Mouse (Mus musculus): ENCODE results near the gene Zfp296. TPM values are rescaled to one million over a fixed set of nuclear protein-coding genes. Genes with fewer than 3 reads are reported as not detected.

Zfp296 gene
- polyA plus RNA-seq, 1 experiment from 2014 or later: 0.32 TPM

- no peak overlapping the region for H3K9ac ChIP-seq
- no peaks in the 10 kb centered on the region for H3K27me3 ChIP-seq (replicated peaks)
- H3K4me1 ChIP-seq (replicated peaks): peaks cover 32% of the 10 kb centered on the region
- peaks cover 42% of the 10 kb centered on the region for H3K36me3 ChIP-seq
- ATAC-seq (ENCODE audit: insufficient number of reproducible peaks, low FRiP score): no peak
- peaks cover 6% of the 10 kb centered on the region; the same call in 1 of the 2 replicates for H3K9me3 ChIP-seq (replicated peaks)
- H3K4me2 ChIP-seq: 0 out of 2 replicates have a peak overlapping the region, but pooled peaks have one; percentile 94
- H3K4me3 ChIP-seq: no peak overlapping the region
- 65% methylated on average over 3 of the region's 3 CpGs for WGBS
- 0 out of 2 replicates have a peak overlapping the region, but pooled peaks have one; percentile 10 for H3K27ac ChIP-seq (ENCODE audit: poor library complexity, severe bottlenecking)
These were observed 13.2 kb upstream of the Zfp296 start for GRCm38 (mm10) chr7:19563884-19564283.

DNA sequence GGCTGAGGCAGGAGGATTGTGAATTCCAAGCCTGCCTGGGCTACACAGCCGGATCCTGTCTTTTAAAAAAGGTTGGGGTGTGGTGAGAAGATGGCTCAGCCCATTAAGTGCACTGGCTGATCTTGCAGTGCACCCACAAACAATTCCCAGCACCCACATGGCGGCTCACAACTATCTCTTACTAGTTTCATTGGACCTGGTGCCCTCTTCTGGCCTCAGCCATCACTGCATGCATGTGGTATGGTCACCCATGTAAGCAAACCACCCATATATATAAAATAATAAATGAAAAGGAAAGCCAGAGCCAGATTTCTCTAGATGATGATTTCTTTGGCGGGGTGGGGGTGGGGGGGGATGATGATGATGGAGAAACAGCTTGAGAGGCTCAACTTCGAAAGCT is 12.6 kb upstream of the Zfp296 start:
- WGBS: 89% methylated on average over 4 of the region's 4 CpGs
- Histone ChIP-seq H3K27me3 (replicated peaks) (no peaks in the 10 kb centered on the region), H3K4me1 (replicated peaks) (peaks cover 26% of the 10 kb centered on the region), H3K9ac (no peak overlapping the region), H3K36me3 (peaks cover 48% of the 10 kb centered on the region), H3K27ac (ENCODE audit: poor library complexity, severe bottlenecking) (no peak overlapping the region), H3K4me2 (no peak overlapping the region), H3K9me3 (replicated peaks) (peaks cover 6% of the 10 kb centered on the region; the same call in 1 of the 2 replicates), H3K4me3 (no peak overlapping the region)
- no peak for ATAC-seq (ENCODE audit: insufficient number of reproducible peaks, low FRiP score)

GRCm38 (mm10) chr7:19565803-19566202 is 11.3 kb upstream of the Zfp296 start:
- no peak for ATAC-seq (ENCODE audit: insufficient number of reproducible peaks, low FRiP score)
- Histone ChIP-seq H3K27ac (ENCODE audit: poor library complexity, severe bottlenecking) (no peak overlapping the region), H3K36me3 (peaks cover 61% of the 10 kb centered on the region), H3K4me2 (no peak overlapping the region), H3K9ac (no peak overlapping the region), H3K27me3 (replicated peaks) (no peaks in the 10 kb centered on the region), H3K4me3 (no peak overlapping the region), H3K9me3 (replicated peaks) (peaks cover 6% of the 10 kb centered on the region; the same call in 1 of the 2 replicates), H3K4me1 (replicated peaks) (peaks cover 14% of the 10 kb centered on the region)
- WGBS: 91% methylated on average over 2 of the region's 2 CpGs

DNA sequence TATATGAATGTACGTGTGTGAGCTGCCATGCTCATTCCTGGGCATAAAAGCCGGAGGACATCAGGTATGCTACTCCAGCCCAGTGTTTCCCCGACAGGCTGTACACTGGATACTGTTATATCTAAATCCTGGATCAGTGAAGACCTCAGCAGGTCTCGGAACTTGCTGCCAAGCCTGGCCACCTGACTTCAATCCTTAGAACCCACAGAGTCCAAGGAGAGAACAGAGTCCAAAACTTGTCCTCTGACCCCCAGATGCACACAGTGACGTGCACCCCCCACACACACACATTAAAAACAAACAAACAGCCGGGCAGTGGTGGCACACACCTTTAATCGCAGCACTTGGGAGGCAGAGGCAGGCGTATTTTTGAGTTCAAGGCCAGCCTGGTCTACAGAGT is 9.7 kb upstream of the Zfp296 start:
- Histone ChIP-seq H3K27me3 (replicated peaks) (no peaks in the 10 kb centered on the region), H3K4me1 (replicated peaks) (peaks cover 22% of the 10 kb centered on the region), H3K4me2 (no peak overlapping the region), H3K9me3 (replicated peaks) (peaks cover 6% of the 10 kb centered on the region; the same call in 1 of the 2 replicates), H3K36me3 (peaks cover 67% of the 10 kb centered on the region), H3K27ac (ENCODE audit: poor library complexity, severe bottlenecking) (no peak overlapping the region), H3K9ac (no peak overlapping the region), H3K4me3 (no peak overlapping the region)
- 89% methylated on average over 8 of the region's 8 CpGs for WGBS
- no peak for ATAC-seq (ENCODE audit: insufficient number of reproducible peaks, low FRiP score)

- peaks cover 58% of the 10 kb centered on the region for H3K36me3 ChIP-seq
- ATAC-seq (ENCODE audit: insufficient number of reproducible peaks, low FRiP score): no peak
- no peak overlapping the region for H3K9ac ChIP-seq
- WGBS: 84% methylated on average over 3 of the region's 3 CpGs
- H3K4me2 ChIP-seq: no peak overlapping the region
- 0 out of 2 replicates have a peak, but pooled peaks cover 2% of the 10 kb centered on the region for H3K9me3 ChIP-seq (replicated peaks)
- H3K4me1 ChIP-seq (replicated peaks): peaks cover 19% of the 10 kb centered on the region
- no peak overlapping the region for H3K27ac ChIP-seq (ENCODE audit: poor library complexity, severe bottlenecking)
- no peak overlapping the region for H3K4me3 ChIP-seq
- 0 out of 2 replicates have a peak, but pooled peaks cover under 1% of the 10 kb centered on the region for H3K27me3 ChIP-seq (replicated peaks)
These were observed 7.4 kb upstream of the Zfp296 start for GRCm38 (mm10) chr7:19569647-19570046.

DNA sequence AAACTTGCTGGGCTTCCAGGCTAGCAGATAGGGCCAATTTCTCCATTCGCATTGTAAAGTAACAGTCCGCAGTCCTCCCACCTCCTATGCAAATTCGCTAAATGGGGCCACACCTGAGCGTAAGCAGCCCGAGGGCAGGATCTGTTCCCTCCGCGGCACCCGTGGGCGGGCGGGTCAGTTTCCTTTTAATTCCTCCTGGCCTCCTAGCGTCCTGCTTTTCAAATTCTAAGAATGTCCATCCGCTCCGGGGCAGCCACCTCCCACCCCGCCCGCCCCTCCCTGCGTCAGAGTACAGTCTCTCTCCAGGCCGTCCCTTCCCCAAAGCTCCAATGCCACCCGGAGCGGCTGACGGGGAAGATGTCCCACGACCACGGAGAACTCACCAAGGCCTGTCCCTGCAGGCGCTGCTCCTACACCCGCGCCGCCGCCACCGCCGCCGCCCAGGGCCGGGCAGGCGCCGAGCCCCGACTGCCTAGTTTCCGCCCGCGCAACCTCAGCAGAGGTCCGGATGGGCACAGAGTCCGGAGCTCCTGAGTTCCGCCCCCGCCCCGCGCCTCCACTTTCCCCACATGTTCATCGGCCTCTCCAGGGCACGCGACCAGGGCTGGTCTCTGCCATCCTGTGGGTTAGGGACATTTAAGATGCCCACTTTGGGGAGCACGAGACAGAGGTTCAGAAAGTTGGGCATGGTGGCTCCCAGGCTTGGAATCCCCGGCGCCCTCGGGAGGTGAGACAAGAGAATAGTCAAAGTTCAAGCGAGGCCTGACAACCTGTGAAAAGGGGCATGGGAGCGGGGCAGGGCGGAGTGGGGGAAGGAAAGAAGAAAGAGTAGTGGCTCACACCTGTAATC is 3.9 kb upstream of the Zfp296 start:
- Histone ChIP-seq H3K36me3 (peaks cover 31% of the 10 kb centered on the region), H3K4me3 (peak overlapping the region; percentile 75), H3K9me3 (replicated peaks) (no peaks in the 10 kb centered on the region), H3K4me1 (replicated peaks) (peaks cover 32% of the 10 kb centered on the region), H3K4me2 (peak overlapping the region; percentile 76), H3K27me3 (replicated peaks) (peaks cover 32% of the 10 kb centered on the region), H3K9ac (peak overlapping the region; percentile 84), H3K27ac (ENCODE audit: poor library complexity, severe bottlenecking) (peak overlapping the region; percentile 89)
- WGBS: under 1% methylated on average over 53 of the region's 53 CpGs
- peak; percentile 82 for ATAC-seq (ENCODE audit: insufficient number of reproducible peaks, low FRiP score)

DNA sequence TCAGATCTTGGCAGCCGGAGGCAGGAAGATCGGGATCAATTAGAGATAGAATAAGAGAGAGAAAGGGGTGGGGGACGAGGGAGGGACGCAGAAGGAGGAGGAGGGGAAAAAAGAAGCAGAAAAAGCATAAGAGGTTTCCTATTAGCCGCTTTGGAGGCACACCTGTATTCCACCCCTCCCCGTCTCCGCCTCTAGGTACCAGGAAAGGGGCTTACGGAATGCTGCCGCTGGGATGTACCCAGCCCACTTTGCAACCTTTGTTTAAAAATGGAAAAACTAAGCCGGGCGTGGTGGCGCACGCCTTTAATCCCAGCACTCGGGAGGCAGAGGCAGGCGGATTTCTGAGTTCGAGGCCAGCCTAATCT is 3.3 kb upstream of the Zfp296 start:
- Histone ChIP-seq H3K4me3 (peak overlapping the region; percentile 75), H3K4me1 (replicated peaks) (peaks cover 32% of the 10 kb centered on the region), H3K27me3 (replicated peaks) (peaks cover 38% of the 10 kb centered on the region), H3K27ac (ENCODE audit: poor library complexity, severe bottlenecking) (peak overlapping the region; percentile 89), H3K9ac (peak overlapping the region; percentile 84), H3K4me2 (peak overlapping the region; percentile 76), H3K9me3 (replicated peaks) (no peaks in the 10 kb centered on the region), H3K36me3 (peaks cover 26% of the 10 kb centered on the region)
- ATAC-seq (ENCODE audit: insufficient number of reproducible peaks, low FRiP score): no peak
- 24% methylated on average over 16 of the region's 16 CpGs for whole genome bisulfite sequencing

DNA sequence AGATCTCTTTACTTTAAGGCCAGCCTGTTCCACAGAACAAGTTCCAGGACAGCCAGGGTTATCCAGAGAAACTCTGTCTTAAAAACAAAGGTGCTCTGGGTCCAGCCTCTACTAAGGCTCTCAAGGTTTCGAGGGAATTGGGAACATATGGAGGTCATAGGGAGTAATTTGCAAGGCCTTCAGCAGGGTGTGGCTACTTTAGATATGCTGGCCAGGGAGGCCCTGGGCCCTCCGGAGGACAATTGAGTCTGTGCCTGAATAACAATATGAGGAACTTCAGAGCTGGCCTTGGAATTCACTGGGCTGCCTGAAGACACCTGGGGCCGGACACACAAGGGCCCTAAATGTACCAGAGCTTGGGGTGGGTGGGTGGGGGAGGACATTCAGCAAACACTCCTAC is 1.5 kb upstream of the Zfp296 start:
- Histone ChIP-seq H3K4me3 (no peak overlapping the region), H3K9me3 (replicated peaks) (no peaks in the 10 kb centered on the region), H3K36me3 (peaks cover 20% of the 10 kb centered on the region), H3K27ac (ENCODE audit: poor library complexity, severe bottlenecking) (no peak overlapping the region), H3K4me2 (no peak overlapping the region), H3K4me1 (replicated peaks) (peaks cover 32% of the 10 kb centered on the region), H3K9ac (no peak overlapping the region), H3K27me3 (replicated peaks) (peaks cover 50% of the 10 kb centered on the region)
- 58% methylated on average over 3 of the region's 3 CpGs for WGBS
- ATAC-seq (ENCODE audit: insufficient number of reproducible peaks, low FRiP score): no peak

DNA sequence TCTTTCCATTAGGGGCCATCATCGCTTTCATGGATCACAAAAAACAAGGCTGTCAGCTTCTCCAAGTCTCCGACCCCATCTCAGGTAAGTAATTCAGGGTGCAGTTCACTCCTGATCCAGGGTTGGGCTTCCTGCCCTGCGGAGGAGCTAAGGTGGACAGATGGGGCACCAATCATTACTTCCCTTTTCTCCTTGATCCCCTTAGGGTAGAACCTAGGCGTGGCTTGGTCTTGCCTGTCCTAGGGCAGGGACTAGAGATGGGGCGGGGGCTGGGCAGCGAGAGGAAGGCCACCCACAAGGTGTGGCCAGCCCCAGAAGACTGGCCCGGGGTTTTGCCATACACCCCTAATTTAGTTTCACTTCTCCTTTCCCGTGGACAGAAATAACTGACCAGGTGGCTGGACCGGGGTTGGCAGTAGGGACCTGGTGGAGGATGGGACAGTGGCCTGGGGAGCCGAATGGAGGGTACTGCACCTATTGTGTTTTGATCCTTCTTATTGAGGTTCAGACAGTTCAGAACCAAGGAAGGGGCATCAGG is 859 bp downstream of the Zfp296 start:
- peak overlapping the region; percentile 64; the same call in 1 of the 2 replicates for H3K9ac ChIP-seq
- peaks cover 50% of the 10 kb centered on the region for H3K27me3 ChIP-seq (replicated peaks)
- H3K27ac ChIP-seq (ENCODE audit: poor library complexity, severe bottlenecking): no peak overlapping the region
- peak overlapping the region; percentile 43 for H3K4me3 ChIP-seq
- H3K4me2 ChIP-seq: peak overlapping the region; percentile 76
- H3K4me1 ChIP-seq (replicated peaks): peaks cover 17% of the 10 kb centered on the region
- WGBS: 13% methylated on average over 10 of the region's 10 CpGs
- H3K36me3 ChIP-seq: peaks cover 35% of the 10 kb centered on the region
- no peaks in the 10 kb centered on the region for H3K9me3 ChIP-seq (replicated peaks)
- ATAC-seq (ENCODE audit: insufficient number of reproducible peaks, low FRiP score): no peak

DNA sequence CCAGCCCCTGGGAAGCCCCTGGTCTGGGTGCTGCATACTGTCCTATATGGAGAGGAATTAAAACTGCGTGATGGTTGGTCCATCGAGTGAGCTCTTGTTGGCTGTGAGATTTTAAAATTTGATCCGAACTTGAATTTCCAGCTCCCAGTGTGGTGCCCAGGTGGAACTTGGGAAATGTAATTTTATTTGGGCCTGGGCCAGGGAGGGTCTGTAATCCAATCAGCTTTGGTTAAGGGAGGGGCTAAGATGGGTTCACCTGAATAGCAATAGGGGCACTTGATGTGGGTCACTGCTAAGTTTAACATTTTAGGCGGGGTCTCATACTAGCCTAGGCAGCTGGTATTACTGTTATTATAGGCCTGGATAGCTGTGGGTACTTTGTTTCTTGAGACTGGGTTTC is 1.3 kb downstream of the Zfp296 start:
- Histone ChIP-seq H3K27me3 (replicated peaks) (peaks cover 50% of the 10 kb centered on the region), H3K36me3 (peaks cover 40% of the 10 kb centered on the region), H3K4me1 (replicated peaks) (peaks cover 17% of the 10 kb centered on the region), H3K27ac (ENCODE audit: poor library complexity, severe bottlenecking) (no peak overlapping the region), H3K4me3 (no peak overlapping the region), H3K9me3 (replicated peaks) (no peaks in the 10 kb centered on the region), H3K9ac (no peak overlapping the region), H3K4me2 (no peak overlapping the region)
- no peak for ATAC-seq (ENCODE audit: insufficient number of reproducible peaks, low FRiP score)
- WGBS: 51% methylated on average over 4 of the region's 4 CpGs

DNA sequence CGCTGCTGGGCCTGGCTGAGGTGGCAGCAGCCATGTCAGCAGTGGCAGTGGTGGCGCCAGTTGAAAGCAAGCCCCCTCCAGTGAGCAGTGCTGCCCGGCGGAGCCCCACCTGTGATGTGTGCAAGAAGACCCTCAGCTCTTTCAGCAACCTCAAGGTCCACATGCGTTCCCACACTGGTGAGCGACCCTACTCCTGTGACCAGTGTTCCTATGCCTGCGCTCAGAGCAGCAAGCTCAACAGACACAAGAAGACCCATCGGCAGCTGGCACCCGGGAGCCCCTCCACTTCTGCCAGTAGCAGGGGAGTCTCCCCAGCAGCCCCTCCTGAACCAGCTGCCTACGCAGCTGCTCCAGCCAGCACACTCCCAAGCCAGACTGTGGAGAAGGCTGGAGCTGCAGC is 2.7 kb downstream of the Zfp296 start:
- peaks cover 53% of the 10 kb centered on the region for H3K36me3 ChIP-seq
- H3K9ac ChIP-seq: no peak overlapping the region
- H3K27ac ChIP-seq (ENCODE audit: poor library complexity, severe bottlenecking): no peak overlapping the region
- peaks cover 49% of the 10 kb centered on the region for H3K27me3 ChIP-seq (replicated peaks)
- peaks cover 13% of the 10 kb centered on the region for H3K4me1 ChIP-seq (replicated peaks)
- no peak overlapping the region for H3K4me2 ChIP-seq
- no peak for ATAC-seq (ENCODE audit: insufficient number of reproducible peaks, low FRiP score)
- H3K4me3 ChIP-seq: no peak overlapping the region
- WGBS: 85% methylated on average over 10 of the region's 10 CpGs
- no peaks in the 10 kb centered on the region for H3K9me3 ChIP-seq (replicated peaks)

Data from heart, embryonic 12.5 days (tissue).